Mouse (Mus musculus) urinary bladder, postnatal 0 days (tissue): Measurements from ENCODE around the gene Itgae. TPM values are rescaled to one million over a fixed set of nuclear protein-coding genes. Genes with fewer than 3 reads are reported as not detected.

Experiments used
- polyA plus RNA-seq: library from polyadenylated mRNA; unstranded; fragments of >200 nt; fragmentation: Nextera tagmentation; extraction: Ambion mirVana; gene quantifications from 2 replicates; pipeline ENCODE4 v1.2.1, GENCODE M21; 2015

Itgae gene
- polyA plus RNA-seq, result 0.05 and 0.11 TPM in 2 replicates

GRCm38 (mm10) chr11:73090283-73090682 lies at the start of gene Itgae:
Itgae (plus strand) TSS chr11:73090583.

GRCm38 (mm10) chr11:73047542-73047996 lies 42.8 kb upstream of the Itgae start, which contains the start of gene Ncbp3:
Ncbp3 (plus strand) TSS chr11:73047783.

DNA sequence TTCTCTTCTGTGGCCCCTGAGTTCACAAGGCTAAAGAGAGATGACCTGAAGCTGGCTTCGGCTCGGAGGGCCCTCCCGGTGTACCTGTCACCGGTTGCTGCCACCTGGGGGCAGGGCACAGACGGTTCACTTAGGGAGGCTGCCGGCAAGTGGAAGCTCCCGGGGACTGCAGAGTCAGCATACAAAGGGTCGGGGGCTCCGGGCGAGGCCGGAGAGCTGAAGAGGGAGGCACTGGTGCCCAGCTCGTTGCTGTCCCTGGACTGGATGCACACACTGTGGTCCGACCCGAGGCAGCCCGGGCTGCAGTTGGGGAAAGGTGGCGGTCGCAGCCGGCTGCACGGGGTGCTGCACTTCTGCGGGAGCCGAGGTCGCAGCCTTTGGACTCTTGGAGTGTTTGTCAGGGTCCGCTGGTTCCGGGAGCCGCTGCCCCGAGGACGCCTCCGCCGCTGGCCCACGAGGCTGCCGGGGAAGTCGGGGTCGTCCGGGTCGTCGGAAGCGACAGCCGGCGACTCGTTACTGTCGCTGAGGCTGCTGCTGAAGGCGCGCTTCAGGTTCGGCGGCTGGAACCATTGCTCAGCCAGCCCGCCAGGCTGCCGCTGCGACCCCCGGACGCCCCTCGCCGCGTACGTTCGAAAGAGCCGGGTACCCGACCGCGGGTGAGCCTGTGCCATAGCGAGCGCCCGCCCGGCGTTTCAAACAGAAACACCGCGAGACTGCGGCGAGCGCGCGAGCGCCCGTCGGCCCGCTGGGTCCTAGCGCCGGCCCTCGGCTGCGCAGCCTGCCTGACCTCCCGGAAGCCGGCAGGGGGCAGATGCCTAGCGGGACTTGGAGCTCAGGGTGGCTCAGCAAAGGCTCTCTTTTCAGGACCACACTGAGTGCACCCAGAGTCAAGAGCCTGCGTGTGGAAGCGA lies 47.5 kb downstream of the Itgae start, which contains the start of gene Haspin:
TSS of gene Haspin (minus strand) at position 704 of the 911 bp plus-strand sequence.

DNA sequence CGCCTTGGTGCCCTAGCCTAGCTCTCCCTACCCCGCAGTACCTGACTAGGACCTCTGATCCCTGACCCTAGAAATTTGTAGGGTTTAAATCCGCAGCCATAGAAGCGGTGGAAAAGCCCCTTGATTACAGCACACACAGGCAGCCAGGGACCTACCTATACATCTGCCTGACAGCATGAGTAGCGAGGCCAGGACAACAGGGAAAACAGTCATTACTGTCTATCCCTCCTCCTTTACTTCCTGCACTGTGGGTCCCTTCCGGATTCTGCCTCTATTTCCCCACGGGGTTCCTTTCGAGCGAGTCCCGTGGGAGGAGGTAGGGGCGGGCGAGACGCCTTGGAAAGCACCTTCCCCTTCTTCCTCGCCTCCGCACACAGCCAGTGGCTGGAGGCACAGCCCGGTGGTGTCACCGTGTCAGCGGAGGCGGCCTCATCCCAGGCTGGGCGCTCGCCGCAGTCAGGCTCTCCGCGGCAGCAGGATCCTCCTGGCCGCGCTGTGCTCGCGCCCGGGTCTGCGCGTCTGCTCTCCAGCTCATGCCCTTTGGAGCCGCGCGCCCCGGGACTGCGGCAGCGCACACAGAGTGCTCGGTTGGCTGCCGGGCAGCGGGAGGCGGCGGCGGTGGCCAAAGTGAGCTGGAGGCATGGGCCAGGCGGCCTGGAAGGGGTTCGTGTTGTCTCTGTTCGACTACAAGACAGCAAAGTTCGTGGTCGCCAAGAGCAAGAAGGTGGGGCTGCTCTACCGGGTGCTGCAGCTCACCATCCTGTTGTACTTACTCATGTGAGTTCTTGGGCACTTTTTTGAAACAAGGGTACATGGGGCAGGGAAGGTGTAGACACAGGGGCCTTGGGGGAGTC lies 69.8 kb downstream of the Itgae start, which contains the start of gene P2rx5:
TSS of gene P2rx5 (plus strand) at position 465 of the 854 bp plus-strand sequence.

GRCm38 (mm10) chr11:73176608-73177508 lies 86.5 kb downstream of the Itgae start, which contains the start of the genes Emc6 and Tax1bp3:
Emc6 (minus strand) TSS chr11:73177037.
Tax1bp3 (plus strand) TSS chr11:73177083.

Other genes starting within 250 kb of the Itgae start
- 7.0 and 7.7 TPM in 2 replicates for gene Atp2a3, start 129.4 kb upstream of the Itgae start, polyA plus RNA-seq
- 446 and 462 TPM in 2 replicates for gene P2rx1, start 91.5 kb upstream of the Itgae start, polyA plus RNA-seq
- 9.4 TPM in 2 replicates for gene Camkk1, start 71.6 kb upstream of the Itgae start, polyA plus RNA-seq
- gene Ncbp3, start 42.8 kb upstream of the Itgae start, polyA plus RNA-seq, result 4.7 and 6.2 TPM in 2 replicates
- gene Haspin, start 47.7 kb downstream of the Itgae start, polyA plus RNA-seq, result 2.3 and 3.7 TPM in 2 replicates
- gene P2rx5, start 69.8 kb downstream of the Itgae start, polyA plus RNA-seq, result 0.54 and 0.60 TPM in 2 replicates
- gene Emc6, start 86.5 kb downstream of the Itgae start, polyA plus RNA-seq, result 102 and 107 TPM in 2 replicates
- gene Tax1bp3, start 86.5 kb downstream of the Itgae start, polyA plus RNA-seq, result 182 and 189 TPM in 2 replicates
- gene Ctns, start 108.5 kb downstream of the Itgae start, polyA plus RNA-seq, result 20.1 and 20.7 TPM in 2 replicates
- 3.7 and 4.0 TPM in 2 replicates for gene Shpk, start 108.9 kb downstream of the Itgae start, polyA plus RNA-seq
- gene Trpv1, start 143.7 kb downstream of the Itgae start, polyA plus RNA-seq, result not detected in 2 replicates
- gene Trpv3, start 176.8 kb downstream of the Itgae start, polyA plus RNA-seq, result 0.05 TPM in 2 replicates
- gene Aspa, start 239.0 kb downstream of the Itgae start, polyA plus RNA-seq, result 3.1 TPM in 2 replicates
- not detected in 2 replicates for gene Gm49340, start 239.2 kb downstream of the Itgae start, polyA plus RNA-seq
- gene Spata22, start 239.2 kb downstream of the Itgae start, polyA plus RNA-seq, result 0.10 TPM in 1 of 2 replicates, not detected in the other